Mouse (Mus musculus) right cerebral cortex, adult 18-20 months (tissue): ENCODE measurements at regions not wholly inside any gene's neighbourhood (a gene's known extent, or its start where the extent isn't known, plus 50 kb on each side); places are given as distances from the start of the nearest gene placed in this dataset.
"Not testable (repeated sequence)": the region's sequence is repeated elsewhere in the genome, so short reads cannot be mapped to it uniquely, and the experiment has no call there.

Experiments
- DNase-seq: peaks from one replicate; pipeline ENCODE4 v3.0.0; 2022; ENCODE audit warnings: mixed read lengths

- DNase-seq = not testable (repeated sequence)
Measured at GRCm38 (mm10) chrX:82249456-82249855, 699.2 kb upstream of the Dmd start.

- not testable (repeated sequence) for DNase-seq
Measured at GRCm38 (mm10) chrX:82282376-82282775, 666.3 kb upstream of the Dmd start.

DNA sequence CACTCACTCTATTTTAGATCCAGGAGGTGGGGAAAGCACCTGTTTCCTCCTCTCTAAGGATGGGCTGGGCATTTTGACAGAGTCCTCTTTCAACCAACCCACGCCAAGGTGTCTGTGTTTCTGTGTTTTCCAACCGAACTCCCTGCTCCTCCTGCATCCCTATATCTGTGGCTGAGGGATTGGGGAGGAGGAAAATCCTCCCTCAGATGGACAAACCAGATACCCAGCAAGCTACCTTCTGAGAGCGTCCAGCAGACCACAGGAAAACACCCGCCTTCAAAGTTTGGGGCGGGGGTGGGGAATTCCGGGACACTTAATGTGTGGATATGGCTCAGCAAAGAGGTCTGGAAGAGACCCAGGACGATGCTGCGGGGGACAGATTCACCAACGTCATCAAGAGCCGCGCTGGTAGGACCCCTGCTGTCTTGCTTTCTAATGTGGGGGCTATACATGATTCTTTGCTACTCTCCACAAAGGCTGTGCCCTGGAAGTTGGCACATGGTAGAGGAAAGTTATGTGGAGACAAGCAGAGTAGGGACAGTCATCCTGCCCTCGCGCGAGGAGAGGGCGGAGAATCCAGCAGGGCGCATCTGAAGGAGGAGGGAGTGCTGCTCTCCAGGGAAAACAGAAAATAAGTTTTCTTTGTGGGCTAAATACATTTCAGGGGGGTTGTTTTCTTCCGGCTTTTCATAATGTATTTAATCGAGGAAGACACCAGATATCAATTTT lies 637.7 kb upstream of the Dmd start:
- peak; percentile 29 for DNase-seq
